Mouse (Mus musculus): ENCODE measurements around the gene Minos1.

DNA sequence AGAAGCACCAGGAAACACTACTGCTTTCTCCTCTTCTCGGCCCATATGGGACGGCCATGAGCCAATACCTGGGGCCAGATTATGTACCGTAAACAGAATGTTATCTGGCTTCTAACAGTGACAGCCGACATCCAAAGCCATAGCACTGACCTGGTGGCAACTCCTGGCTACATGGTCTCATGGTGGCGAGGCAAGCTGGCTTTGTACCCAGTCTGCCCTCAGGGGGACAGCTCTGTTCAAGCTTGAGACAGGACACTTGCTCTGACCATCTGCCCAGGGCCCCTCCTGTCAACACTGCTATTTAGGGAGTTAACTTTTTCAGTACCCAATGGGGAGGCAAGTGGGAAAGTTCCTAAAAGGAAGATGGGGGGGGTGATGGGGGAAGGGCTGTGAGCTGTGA is 73.6 kb downstream of the Minos1 start:
- no peak for TF ChIP-seq POLR2A (IDR thresholded peaks at IDR 0.05; ENCODE audit: borderline replicate concordance, insufficient read depth, low read length)
- TF ChIP-seq CTCF (IDR thresholded peaks at IDR 0.05; ENCODE audit: borderline replicate concordance, insufficient read depth, low read depth, low read length): no peak
